Mouse (Mus musculus): ENCODE measurements around the gene Acaa1a. TPM values are rescaled to one million over a fixed set of nuclear protein-coding genes. Genes with fewer than 3 reads are reported as not detected.
A peak's percentile ranks its signal among the peaks of the same experiment; 100 is the strongest.
"Not testable (repeated sequence)": the region's sequence is repeated elsewhere in the genome, so short reads cannot be mapped to it uniquely, and the experiment has no call there.

Acaa1a gene
- total RNA-seq, 2 experiments from 2014 or later, result 60.7 to 63.8 TPM

GRCm38 (mm10) chr9:119340212-119340580 lies 720 bp downstream of the Acaa1a start:
- DNase-seq, result no peak

GRCm38 (mm10) chr9:119340909-119341816 lies 1.7 kb downstream of the Acaa1a start, which contains the start of gene Myd88:
Gene Myd88, minus strand, starts transcription at chr9:119341411.
- DNase-seq, result peak; percentile 93

DNA sequence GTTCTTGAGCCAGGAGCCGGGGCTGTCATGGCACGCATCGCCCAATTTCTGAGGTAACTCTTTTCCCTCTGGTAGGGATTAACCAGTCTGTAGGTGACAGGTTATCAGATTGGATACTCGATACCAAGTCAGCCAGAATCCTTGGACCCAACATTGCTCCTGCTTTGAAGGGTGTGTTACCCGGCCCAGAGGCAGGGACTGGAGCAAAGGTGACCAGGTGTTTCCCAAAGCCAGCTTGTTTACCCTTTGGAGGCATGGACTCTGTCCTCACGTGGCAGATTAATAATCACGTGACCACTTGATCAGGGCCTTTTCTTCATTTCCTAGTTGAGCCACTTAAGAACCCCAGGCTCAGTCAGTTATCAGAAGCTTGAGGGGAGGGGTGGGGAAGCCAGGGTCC lies 3.3 kb downstream of the Acaa1a start:
- DNase-seq, result no peak

- no peak for DNase-seq
These were observed 6.9 kb downstream of the Acaa1a start for GRCm38 (mm10) chr9:119346376-119346775.

DNA sequence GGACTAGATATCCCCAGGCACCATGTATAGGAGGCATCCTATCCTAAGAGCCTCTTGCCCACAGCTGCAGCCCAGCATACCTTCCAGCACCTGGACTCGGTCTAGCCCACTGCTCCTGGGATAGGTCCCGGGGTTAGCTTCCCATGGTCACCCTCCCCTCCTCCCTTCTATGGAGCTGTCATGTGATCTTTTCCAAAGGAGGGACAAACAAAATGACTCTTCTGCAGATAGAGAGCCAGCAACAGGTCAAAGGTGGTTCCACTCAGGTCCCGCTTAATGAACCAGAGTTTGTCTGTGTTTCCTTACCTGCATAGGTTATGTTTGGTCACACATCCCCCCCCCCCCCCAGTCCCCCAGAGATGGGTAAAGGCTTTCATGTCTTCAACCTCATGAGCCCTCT lies 11.1 kb downstream of the Acaa1a start:
- no peak for DNase-seq

- no peak for DNase-seq
These were observed 11.7 kb downstream of the Acaa1a start for GRCm38 (mm10) chr9:119350947-119351705.

- DNase-seq, result peak; percentile 88
These were observed 12.6 kb downstream of the Acaa1a start for GRCm38 (mm10) chr9:119352060-119352459.

DNA sequence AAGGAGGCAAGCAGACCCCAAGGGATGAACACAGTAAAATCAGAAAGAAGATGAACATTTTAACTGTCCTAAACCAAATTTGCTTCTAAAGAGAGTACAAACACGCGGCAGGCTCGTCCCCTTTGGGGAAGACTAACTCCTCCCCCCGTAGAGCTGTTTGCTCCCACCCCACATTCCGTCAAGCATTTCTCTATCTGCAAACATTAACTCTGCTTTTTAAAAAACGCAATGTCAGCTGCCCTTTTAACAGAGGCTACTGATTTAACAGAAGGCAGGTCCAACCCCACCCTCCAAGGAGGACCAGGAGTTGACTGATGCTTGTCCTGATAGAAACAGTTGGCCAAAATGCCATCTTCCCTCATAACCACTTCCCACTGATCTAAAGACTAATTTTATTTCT lies 14.4 kb downstream of the Acaa1a start:
- no peak for DNase-seq

GRCm38 (mm10) chr9:119355943-119356342 lies 16.5 kb downstream of the Acaa1a start:
- DNase-seq, result no peak

GRCm38 (mm10) chr9:119357331-119358057 lies 18.0 kb downstream of the Acaa1a start, which contains the start of gene Xylb:
Gene Xylb, plus strand, starts transcription at chr9:119357381.
- peak; percentile 95 for DNase-seq

- no peak for DNase-seq
These were observed 18.6 kb downstream of the Acaa1a start for GRCm38 (mm10) chr9:119358058-119358429.

DNA sequence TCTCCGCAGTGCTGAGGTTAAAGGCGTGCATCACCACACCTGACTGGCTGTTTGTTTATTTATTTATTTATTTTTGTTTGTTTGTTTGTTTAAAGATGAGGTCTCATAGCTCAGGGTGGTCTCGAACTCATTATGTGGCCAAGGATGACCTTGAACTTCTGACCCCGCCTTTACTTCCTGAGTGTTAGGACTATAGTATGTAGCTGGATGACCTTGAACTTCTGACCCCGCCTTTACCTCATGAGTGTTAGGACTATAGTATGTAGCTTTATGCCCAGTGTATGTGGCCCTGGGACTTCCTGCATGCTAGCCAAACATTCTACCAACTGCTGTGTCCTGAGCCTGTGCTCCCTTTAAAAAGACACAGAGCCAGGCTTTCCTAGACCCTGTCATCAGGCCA lies 21.9 kb downstream of the Acaa1a start:
- DNase-seq, result no peak

DNA sequence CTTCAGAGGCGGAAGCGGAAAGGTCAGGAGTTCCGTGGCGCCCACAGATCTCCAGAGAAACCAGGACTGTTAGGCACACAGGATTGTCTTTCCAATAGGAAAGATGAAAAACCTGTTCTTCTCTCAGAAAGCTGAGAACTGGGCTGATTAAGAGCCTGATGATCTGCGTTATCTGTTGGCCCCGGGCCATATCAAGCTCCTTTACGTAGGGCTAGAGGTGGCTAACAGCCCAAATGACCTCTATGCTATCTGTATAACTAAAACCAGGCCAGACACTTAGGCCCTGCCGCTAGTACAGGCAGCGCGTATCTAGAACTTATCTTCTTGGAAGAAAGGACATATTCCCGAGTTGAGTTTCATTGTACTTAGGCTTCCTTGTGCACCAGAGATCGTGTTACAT lies 23.8 kb downstream of the Acaa1a start:
- no peak for DNase-seq

- DNase-seq, result peak; percentile 18
These were observed 25.8 kb downstream of the Acaa1a start, which contains the start of gene Slc22a14 for GRCm38 (mm10) chr9:119365284-119365683. Gene Slc22a14, minus strand, starts transcription at chr9:119365553.

DNA sequence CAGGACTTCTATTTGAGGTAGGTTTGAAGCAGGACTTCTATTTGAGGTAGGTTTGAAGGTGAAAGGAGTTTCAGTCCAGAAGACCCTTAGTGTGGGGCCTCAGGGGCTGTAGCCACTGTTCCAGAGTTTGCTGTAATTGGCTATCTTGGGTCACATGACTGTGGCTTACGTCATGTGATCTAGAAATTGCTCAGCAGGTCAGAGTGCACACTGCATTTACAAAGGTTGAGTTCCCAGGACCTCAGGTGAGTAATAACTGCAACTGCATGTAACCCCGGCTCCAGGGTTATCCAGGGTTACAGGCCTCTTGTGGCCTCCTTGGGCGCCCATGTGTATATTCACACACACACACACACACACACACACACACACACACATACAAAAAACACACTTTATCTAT lies 28.9 kb downstream of the Acaa1a start:
- no peak for DNase-seq

- DNase-seq, result not testable (repeated sequence)
These were observed 31.3 kb downstream of the Acaa1a start for GRCm38 (mm10) chr9:119370770-119371169.

GRCm38 (mm10) chr9:119371251-119371650 lies 31.8 kb downstream of the Acaa1a start:
- DNase-seq, result no peak

- no peak for DNase-seq
These were observed 35.5 kb downstream of the Acaa1a start for GRCm38 (mm10) chr9:119375008-119375407.

DNA sequence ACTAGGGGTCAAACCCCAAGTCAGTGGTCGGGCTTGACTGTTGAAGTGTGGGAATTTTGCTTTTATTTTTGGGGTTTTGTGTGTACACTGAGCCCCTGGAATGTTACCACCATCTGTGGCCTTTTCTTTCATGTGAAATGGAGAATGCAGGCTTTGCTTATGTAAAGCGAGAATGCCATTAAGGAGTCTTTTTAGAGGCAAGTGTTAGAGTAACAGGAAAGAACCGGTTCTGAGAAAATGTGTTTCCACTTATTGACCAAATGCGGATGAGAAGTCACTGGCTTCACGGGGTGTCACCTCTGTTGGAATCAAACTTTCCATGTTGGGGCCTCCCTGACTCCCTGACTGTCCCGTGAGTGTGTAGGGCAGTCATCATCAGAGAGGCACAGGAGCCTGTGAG lies 36.1 kb downstream of the Acaa1a start:
- DNase-seq, result no peak

DNA sequence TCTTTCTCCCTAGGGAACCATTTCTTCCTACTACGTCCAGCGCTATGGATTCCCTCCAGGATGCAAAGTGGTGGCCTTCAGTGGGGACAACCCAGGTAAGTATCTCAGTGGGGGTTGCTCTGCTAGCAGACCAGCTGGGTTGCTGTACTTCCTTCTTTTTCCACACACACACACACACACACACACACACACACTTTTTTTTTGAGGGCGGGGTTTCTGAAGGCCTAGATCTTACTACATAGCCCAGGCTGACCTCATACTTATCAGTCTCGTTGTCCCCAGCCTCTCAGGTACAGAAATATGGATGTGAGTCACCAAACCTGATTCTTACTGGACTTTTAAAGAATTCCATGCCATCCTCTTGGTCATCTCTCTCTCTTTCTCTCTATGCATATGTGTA lies 38.8 kb downstream of the Acaa1a start:
- DNase-seq, result no peak

GRCm38 (mm10) chr9:119382603-119383002 lies 43.1 kb downstream of the Acaa1a start:
- no peak for DNase-seq

DNA sequence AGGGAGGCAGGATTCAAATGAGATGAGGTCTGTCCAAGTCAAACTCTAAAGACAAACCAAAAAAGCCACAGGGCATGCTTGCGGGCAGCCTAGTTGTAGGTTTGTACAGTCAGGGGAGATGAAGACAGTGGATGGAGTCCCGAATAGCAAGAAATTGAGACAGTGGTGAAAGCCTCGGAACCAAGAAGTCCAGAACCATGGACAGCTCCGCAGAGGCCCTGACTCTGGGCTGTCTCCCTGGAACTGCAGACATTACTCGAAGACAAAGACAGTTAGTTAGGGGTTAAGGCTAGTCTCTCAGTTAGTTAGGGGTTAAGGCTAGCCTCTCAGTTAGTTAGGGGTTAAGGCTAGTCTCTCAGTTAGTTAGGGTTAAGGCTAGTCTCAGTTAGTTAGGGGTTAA lies 49.5 kb downstream of the Acaa1a start:
- peak; percentile 60 for DNase-seq

- DNase-seq, result no peak
These were observed 50.7 kb downstream of the Acaa1a start for GRCm38 (mm10) chr9:119390214-119390613.
